Mouse (Mus musculus) heart, postnatal 0 days (tissue): ENCODE measurements around the gene Arid1b.

Experiments
- CTCF ChIP-seq: IDR thresholded peaks from 2 replicates; pipeline ENCODE4 v1.5.1; 2016; ENCODE audit warnings: antibody characterized with exemption, control low read depth, low read depth
- EP300 ChIP-seq: IDR thresholded peaks from 2 replicates; pipeline ENCODE4 v1.6.1; 2016; ENCODE audit warnings: antibody characterized with exemption, low read depth

GRCm38 (mm10) chr17:5190367-5190766, 196.2 kb downstream of the Arid1b start:
- TF ChIP-seq CTCF (no peak), EP300 (no peak)
